Mouse (Mus musculus) myocyte (in vitro differentiated cells): ENCODE data around the gene Bach2.

ENCODE experiments used
- MAX ChIP-seq: IDR thresholded peaks from one replicate; pipeline ENCODE4 v1.6.1; 2011; ENCODE audit warnings: low read depth, mild to moderate bottlenecking, control low read depth
- TCF12 ChIP-seq: IDR thresholded peaks from one replicate; pipeline ENCODE4 v1.6.1; 2011; ENCODE audit warnings: mild to moderate bottlenecking, control low read depth; ENCODE audit not compliant: poor library complexity, insufficient read depth, severe bottlenecking

- TF ChIP-seq MAX, result no peak
- TF ChIP-seq TCF12, result no peak
Measured at GRCm38 (mm10) chr4:32251946-32252672, 13.5 kb downstream of the Bach2 start.
